25 mouse cellular contexts compared by ENCODE assay signal in genomic region chr9:7272214-7272613, GRCm38 (mm10). TPM values are rescaled to one million over a fixed set of nuclear protein-coding genes. Genes with fewer than 3 reads are reported as not detected.
"Had no signal": no experiment of that assay in that cellular context is flagged by ENCODE, and none has a peak within 500 bp of the region (broad histone marks: within the 10 kb centered on the region; RNA-seq: fewer than 3 reads in every experiment).

Gene Mmp13 (plus strand): TSS chr9:7272514.

- H3K4me1 ChIP-seq: midbrain, embryonic 12.5 days; midbrain, embryonic 15.5 days; neural tube, embryonic 12.5 days; neural tube, embryonic 15.5 days had no signal

- H3K4me2 ChIP-seq: liver, embryonic 11.5 days; lung, embryonic 14.5 days; midbrain, embryonic 12.5 days; midbrain, embryonic 15.5 days; neural tube, embryonic 12.5 days; neural tube, embryonic 15.5 days had no signal

- H3K4me3 ChIP-seq: layer of hippocampus, adult 2 months; midbrain, embryonic 12.5 days; midbrain, embryonic 15.5 days; neural tube, embryonic 12.5 days; neural tube, embryonic 15.5 days had no signal

- H3K36me3 ChIP-seq: midbrain, embryonic 12.5 days; midbrain, embryonic 15.5 days; neural tube, embryonic 12.5 days; neural tube, embryonic 15.5 days had no signal

- H3K27ac ChIP-seq: kidney, postnatal 0 days; layer of hippocampus, adult 2 months; liver, embryonic 14.5 days; midbrain, embryonic 12.5 days; midbrain, embryonic 15.5 days; neural tube, embryonic 12.5 days; neural tube, embryonic 15.5 days; stomach, postnatal 0 days had no signal

- H3K27me3 ChIP-seq: midbrain, embryonic 12.5 days; midbrain, embryonic 15.5 days; neural tube, embryonic 12.5 days; neural tube, embryonic 15.5 days had no signal

- H3K9me3 ChIP-seq: midbrain, embryonic 12.5 days; midbrain, embryonic 15.5 days; neural tube, embryonic 12.5 days; neural tube, embryonic 15.5 days had no signal

- H3K9ac ChIP-seq: liver, embryonic 14.5 days; liver, postnatal 0 days; lung, embryonic 14.5 days; midbrain, embryonic 12.5 days; midbrain, embryonic 15.5 days; neural tube, embryonic 12.5 days; neural tube, embryonic 15.5 days had no signal

- DNase-seq: kidney, adult 2 months; kidney, postnatal 25 days; layer of hippocampus, adult 9-11 months; liver, postnatal 0 days; lung, embryonic 14.5 days; lung, postnatal 10 days; lung, postnatal 4 days; retina, postnatal 1 day; right cerebral cortex, postnatal 25 days; thymus, adult 2 months; thymus, postnatal 14 days; thymus, postnatal 4 days had no signal

- ATAC-seq: liver, postnatal 0 days; midbrain, embryonic 15.5 days had no signal

RNA-seq across cellular contexts. Expression of gene Mmp13, which starts in this region (rescaled TPM):
- total RNA-seq: layer of hippocampus, postnatal 25 days; left cerebral cortex, postnatal 25 days had no signal
- polyA plus RNA-seq: limb, embryonic 11.5 days; liver, embryonic 11.5 days; lung, embryonic 14.5 days; midbrain, embryonic 12.5 days; midbrain, embryonic 15.5 days; neural tube, embryonic 12.5 days; stomach, embryonic 14.5 days had no signal
